Mouse (Mus musculus) hematopoietic stem cell, adult 5-6 weeks (primary cell): ENCODE data around the gene Fam185a. TPM values are rescaled to one million over a fixed set of nuclear protein-coding genes. Genes with fewer than 3 reads are reported as not detected.
A peak's percentile ranks its signal among the peaks of the same experiment; 100 is the strongest.

ENCODE experiments used
- ATAC-seq, 2 experiments: fragments of 125-278 bp in 1 of 2; replicated peaks in 1 of 2; 2 replicates each; pipeline ENCODE4 v1.8.0; 2016 to 2017; ENCODE audit warnings: inconsistent platforms in 2 of 2, mild to moderate bottlenecking in 2 of 2, moderate number of reproducible peaks in 2 of 2, low read depth in 1 of 2, moderate TSS enrichment in 1 of 2; ENCODE audit not compliant: low FRiP score in 2 of 2, poor library complexity in 2 of 2, severe bottlenecking in 2 of 2, insufficient read depth in 1 of 2, low TSS enrichment in 1 of 2
- total RNA-seq: library from RNA; stranded (forward); fragments of 172-1452, 232-1000 nt; gene quantifications from 2 replicates; pipeline ENCODE4 v1.2.3, GENCODE M21; 2017

Gene Fam185a
- total RNA-seq, 1 experiment from 2014 or later, result 13.8 TPM

DNA sequence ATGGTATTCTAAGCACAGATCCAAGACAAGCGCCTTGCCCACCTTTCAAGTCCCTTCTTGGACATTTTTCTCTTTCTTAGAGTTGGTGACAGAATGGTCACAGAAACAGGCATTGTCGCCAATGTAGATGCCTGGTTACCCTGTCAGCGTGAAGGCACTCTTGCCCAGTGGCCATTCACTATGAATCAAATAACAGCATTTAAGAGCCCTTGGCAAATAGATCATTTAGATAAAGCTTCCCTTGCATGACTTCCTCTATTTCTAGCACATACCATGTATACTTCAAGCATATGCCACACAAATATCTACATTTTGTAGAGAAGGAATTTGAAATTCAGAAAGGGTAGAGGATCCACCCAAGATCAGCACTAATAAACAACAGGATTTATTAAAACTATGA is 11.4 kb upstream of the Fam185a start:
- ATAC-seq, result no peak

DNA sequence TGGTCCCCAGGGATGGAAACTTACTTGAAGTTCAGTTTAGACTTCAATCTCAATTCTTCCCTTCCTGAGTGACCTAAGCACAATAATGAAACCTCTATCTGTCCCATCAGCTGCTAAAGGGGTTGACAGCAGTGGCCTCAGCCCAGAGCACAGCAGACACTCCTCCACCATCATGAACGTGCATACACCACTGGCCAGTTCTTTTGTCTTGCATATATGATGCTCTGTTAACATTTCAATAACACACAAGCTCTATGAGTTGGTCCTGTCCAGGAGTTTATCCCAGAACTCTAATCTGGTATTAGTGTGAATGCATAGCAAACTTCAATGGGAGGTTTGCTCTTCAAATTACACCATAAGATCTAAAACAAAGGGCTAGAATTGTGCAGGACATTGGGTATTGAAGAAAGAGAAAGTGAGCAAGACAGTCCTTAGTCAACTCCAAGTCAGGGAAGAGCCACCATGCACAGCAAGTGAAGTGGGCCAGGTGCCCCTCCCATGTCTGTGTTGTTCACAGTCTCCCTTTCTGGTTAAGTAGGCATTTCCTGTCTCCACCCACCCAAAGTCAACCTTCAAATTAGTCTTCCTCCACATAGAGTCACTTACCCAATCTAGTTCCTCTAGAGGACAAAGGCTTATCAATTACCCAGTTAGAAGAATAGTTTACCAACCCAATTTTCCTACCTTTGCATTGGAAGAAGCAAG is 10.5 kb upstream of the Fam185a start:
- ATAC-seq, result no peak

DNA sequence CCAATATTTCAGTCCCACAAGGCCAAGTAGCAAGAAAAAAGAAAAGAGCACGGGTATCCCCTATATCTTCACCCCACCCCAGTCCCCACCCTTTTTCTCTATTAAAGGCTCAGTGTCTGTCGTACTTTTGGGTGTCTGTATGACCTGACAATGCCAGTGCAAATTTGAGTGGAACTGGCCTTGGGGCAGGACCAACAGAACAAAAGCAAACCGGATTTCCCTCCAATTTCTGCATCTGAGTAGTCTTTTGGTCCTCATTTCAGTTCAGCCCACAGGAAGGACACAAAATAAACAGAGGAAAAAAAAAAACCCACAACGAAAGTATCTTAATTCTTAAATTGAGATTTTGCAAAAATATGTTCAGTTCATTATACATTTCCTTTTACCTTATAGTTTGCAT is 6.1 kb upstream of the Fam185a start:
- ATAC-seq, result no peak

DNA sequence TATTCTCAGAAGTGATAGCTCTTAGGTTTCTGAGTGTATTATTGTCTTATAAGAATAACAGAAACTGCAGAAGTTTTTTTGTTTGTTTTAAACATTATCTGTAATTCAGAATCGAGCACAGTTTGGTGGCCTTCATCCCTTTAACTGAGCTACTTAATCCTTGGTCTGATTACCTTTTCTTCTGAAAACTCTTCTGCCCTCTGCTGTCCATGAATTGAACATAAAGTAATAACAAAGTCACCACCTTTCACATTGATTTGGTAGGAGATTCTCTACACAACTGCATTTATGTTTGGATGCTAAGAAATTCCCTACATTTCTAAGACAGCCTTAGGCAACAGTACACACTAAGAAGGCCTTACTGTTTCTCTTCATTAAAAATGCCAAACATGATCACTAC is 4.1 kb upstream of the Fam185a start:
- no peak for ATAC-seq

DNA sequence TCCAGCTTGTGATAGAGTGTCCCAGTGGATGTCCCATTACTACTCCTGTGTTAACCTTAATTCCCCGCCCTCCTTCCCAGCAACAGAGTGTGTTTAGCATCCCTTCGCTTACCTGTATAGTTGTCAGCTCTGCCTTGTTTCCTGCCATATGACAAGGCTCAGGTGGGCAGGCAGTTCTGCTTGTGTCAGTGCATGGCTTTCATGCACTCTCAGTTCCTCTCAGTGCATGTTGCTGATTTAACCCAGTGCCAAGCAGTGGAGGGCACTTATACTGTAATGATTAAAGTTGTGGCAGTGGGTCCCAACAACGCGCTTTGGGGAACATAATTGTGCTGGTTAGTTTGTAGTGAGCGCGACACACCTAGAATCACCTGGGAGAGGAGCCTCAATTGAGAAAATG is 1.9 kb downstream of the Fam185a start:
- ATAC-seq, result no peak

DNA sequence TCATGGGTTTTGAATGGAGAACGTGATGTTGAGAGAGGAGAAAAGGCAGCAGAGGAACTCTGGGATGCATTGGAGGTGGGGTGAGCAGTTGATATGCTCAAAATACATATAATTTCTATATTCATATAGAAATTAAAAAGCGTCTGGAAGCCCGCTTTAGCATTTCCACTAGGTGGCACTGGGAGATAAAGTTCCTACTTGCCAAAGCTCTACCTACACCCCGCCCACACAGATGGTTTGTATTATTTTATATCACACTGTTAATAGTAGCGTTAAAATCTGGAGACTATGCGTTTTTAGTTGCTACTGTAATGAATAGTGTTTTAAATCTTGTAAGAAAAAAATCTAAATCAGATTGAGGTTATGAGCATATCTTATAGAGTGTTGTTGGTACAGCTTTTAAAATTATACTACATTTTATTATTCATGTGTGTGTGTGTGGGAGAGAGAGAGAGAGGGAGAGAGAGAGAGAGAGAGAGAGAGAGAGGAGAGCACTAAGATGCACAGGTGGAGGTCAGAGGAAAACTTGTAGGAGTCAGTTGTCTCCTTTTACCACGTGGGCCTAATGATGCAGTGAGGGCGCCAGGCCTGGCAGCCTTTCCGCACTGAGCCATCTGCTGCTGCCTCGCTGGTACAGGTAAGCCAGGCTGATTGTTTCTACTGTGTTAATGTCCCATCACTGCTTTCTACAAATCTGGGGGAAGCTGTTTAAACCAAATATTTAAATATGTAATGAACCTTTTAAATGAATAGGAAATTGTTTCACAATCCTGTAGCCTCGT is 9.6 kb downstream of the Fam185a start:
- no peak for ATAC-seq

DNA sequence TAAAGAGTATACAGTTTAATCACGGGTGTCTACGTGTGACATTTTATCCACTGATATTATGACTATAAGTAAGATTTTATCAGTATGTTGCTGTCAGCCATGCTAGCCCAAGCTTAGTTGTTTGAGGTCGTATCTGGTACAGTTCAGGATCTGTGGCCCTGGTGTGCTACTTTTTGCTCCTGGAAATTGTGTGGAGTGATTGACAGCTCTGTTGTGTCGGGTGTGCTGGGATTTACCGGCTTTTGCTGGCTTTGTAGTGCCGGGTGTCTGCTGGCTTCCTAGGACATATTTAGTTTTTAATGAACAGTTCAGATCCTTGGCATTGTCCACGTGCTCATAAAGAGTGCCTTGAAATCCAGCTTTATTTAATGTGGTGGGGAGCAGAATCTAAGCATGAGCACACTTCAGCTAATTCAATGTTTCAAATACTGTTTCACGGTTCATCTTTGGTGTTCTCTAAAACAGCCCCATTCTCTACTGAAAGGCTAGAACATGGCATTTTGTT is 11.8 kb downstream of the Fam185a start:
- no peak for ATAC-seq

DNA sequence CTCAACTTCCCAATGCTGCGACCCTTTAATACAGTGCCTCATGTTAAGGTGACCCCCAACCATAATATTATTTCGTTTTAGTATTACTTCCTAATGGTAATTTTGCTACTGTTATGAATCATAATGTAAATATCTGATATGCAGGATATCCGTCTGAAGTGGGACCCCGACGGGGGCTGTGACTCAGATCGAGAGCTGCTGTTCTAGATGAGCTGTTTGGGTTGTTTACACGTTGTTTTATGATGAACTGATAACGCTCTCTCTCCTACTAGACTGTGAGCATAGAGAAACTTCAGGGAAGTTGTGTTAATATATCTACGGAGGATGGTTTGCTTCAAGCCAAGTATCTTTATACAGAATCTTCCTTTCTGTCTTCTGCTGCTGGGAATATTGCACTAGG is 13.7 kb downstream of the Fam185a start:
- no peak for ATAC-seq

DNA sequence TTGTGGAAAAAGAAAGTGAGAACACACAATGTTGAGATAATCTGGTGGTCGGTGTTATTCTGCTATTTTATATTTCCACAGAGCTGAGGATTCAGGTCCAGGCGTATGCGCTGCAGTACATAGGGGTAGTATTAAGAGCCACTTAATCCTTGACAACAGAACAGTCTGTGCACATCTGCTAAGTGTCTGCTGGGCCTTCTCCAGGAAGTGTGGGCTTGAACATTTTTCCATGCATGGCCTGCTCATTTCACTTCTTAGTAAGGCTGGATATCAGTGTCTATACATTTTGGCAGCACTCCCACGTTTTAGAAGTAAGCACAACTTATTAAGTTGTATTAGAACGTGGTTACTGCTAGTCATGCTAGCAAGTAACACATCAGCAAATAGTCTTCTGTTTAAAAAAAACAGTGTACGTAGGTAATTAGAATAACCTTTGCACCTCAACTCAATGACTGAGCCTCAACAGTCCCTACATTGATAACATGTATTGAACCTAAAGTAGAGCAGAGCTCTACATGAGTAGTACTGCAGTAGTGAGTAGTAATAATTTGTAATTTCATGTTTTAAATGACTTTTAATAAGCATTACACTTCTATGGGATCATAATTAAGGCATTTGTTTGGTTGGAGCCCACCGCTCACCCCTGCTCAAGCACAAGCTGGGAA is 14.8 kb downstream of the Fam185a start:
- no peak for ATAC-seq

DNA sequence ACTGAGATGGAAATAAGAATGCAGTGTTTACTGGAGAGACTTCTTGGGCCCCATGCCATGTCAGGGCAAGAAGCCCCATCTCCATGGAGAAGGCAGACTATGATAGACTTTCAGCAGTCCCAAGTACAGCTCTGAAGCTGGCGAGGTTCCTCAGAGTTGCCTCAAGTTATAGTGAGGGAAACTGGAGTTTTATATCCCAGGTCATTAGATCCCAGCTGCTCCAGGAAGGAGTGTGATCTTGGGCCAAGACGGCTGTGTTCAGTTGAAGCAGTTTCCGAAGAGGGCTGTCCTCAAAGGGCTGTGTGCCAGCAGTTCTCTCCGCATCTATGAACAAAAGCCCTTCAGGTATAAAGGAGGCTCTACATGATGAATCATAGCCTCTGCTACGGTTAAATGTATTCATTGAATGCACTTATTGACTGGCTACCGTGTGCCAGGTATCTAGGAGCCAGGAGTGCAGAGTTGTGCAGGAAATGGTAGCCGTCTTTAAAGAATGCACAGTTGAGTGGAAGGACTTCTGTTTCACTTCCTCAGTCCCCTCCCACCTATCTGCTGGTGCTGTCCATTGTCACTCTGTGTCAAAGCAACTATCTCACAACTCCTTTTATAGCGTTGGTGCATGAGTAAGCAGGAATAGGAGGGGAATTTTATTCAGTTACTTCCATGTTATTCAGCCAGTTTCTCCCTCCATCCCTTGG is 16.2 kb downstream of the Fam185a start:
- no peak for ATAC-seq

DNA sequence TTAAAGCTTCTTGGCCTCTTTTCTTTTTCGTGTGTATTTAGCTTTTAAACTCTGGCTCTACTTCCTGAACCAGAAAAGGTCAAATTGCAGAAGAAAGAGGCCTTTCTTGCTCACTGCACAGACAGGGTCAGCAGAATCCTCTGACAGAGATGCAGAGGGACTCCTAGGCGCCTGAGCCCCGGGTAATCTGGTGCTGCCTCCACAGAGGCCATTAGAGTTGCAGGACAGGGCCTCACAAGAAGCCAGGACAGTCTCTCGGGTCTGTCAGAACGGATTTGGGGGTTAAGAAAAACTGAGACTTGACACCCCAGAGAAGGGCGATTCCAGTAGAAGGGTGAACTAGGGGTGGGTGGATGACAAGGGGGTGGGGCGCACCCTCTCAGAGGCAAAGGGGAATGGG is 42.6 kb downstream of the Fam185a start:
- no peak for ATAC-seq

DNA sequence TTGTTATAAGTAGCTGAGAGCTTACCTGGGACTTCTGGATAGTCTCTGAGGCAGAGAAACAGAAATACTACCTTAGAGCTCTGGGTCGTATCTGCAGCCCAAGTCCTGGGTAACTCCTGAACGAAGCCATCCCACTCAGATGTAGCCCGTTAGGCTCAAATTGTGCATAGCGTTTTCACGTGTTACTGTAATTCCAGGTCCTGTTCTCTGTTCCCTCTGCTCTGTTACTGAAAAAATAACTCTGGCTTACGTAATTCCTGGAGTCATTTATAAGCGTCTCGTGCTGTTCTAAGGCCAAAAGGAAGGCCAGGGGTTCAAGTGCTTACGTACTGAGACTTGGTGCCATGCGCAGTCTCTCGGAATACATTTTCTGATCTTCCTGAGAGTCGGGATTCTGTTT is 43.3 kb downstream of the Fam185a start:
- no peak for ATAC-seq

DNA sequence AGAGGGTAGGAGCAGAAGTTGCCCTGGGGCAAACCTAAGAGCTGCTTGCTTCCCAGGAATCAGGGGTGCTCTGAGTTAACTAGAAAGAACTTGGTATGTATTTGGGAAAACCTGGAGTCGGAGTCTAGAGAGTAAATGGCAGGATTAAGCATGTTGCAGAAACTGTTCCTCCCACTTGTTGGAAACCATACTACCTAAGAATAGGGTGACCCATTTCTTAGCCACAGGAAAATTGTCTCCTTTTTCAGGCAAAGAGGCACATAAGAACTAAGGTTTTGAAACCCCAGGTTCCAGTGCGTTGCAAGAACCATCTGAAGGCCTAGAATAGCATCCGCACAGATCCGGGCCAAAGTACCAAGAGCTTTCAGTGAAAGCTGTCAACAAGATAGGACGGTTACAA is 53.7 kb downstream of the Fam185a start:
- ATAC-seq, result no peak

DNA sequence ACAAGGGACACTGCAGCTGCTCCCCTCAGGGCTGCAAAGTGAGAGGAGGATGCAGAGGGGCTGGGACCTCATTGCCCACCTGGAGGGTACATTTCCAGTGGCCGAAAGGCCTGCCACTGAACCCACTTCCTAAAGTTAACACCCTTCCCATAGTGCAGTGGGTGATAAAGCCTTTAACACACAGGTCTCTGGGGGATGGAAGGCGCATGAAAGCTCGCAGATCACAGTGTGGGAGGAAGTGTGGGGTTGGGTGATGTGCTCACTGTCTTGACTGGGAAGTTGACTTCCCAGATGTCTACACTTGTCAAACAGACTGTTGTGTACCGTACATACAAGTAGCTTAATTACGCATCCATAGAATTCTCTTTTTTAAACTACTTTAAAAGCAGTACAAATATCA is 55.0 kb downstream of the Fam185a start:
- no peak for ATAC-seq

DNA sequence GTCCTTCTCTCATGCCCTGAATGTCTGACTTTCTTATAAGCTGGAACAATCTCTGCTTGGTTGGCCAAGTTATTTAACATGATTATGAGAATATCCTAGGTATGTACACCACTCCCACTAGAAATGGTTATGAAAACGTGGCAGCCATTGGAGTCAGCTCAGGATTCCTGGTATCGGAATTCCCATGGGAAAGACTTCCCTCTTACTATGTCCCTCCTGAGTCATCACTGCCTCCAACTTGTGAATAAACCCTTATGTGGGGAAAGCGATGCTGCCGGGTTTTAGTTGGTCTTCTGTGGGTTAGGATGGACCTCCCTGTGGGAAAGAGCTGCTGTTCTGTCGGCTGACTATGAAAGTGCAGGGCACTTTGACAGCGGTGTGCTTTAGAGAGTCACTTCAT is 56.8 kb downstream of the Fam185a start:
- no peak for ATAC-seq

DNA sequence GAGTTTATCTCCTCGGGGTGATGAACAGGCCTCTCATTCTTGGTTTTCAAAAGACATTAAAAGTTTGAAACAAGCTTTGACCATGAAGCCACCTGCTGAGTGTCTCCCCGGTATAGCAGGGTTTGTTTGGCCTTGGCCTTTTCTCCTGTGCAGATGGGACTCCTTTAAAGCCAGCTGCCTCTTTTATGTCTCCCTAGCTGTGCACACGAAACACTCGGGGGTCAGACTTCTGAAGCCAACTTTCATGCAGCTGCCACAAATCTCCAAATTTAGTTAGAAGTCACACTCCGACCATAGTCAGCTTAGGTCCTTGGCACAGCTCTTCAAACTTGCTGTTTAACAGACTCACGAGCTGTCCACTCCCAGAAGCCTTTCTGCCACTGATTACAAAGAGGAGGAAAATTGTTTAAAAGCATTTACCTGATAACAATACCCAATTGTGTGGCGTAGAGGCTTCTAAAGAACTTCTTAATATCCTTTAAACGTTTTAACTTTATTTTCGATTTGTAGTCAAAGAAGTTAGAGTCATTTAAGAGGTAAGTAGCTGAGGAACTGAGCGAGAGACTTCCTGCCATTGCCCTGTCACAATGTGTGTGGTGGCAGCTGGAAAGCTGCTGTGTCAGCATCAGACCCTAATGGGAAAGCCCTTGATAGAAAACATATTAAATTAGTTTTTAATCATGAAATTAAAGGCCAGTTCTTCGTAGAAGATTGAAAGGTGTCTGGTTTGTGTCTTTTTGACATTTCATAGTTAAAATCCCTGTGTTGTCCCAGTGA is 57.9 kb downstream of the Fam185a start:
- ATAC-seq, result peak; percentile 70 to 79; a peak in 1 of 4 replicates

DNA sequence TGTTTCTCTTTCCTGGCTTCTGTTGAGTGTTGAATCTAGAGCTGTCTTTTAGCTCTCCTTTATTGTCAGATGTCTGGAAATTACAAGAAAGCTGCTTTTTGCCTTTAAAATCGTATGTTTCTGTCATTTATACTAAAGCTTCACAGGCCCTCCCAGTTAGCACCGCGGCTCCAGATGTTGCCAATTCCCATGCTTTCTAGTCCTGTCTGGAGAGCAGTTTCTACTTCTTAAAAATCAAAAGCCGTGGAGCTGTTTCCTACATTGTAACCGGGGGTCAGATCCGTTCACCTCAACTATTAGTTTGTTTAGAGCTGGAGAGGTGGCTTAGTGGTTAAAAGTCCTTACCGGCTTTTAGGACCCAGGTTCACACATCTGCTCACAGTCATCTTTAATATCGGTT is 58.5 kb downstream of the Fam185a start:
- no peak for ATAC-seq
